Mouse (Mus musculus) thymus, adult 2 months (tissue): Measurements from ENCODE around the gene Acsl5.

ENCODE experiments used
- CTCF ChIP-seq: fragments of 200-500 bp; IDR thresholded peaks from 2 replicates; pipeline ENCODE4 v1.5.1; 2012; ENCODE audit warnings: mild to moderate bottlenecking, control low read depth, low read length, moderate library complexity, borderline replicate concordance; ENCODE audit not compliant: control insufficient read depth, poor library complexity, insufficient read depth; ENCODE audit errors: extremely low read depth
- POLR2A ChIP-seq: fragments of 200-500 bp; IDR thresholded peaks from 2 replicates; pipeline ENCODE4 v1.6.1; 2012; ENCODE audit warnings: mild to moderate bottlenecking, low read length, control low read depth, moderate library complexity; ENCODE audit not compliant: control insufficient read depth, poor library complexity, insufficient read depth; ENCODE audit errors: extremely low read depth

DNA sequence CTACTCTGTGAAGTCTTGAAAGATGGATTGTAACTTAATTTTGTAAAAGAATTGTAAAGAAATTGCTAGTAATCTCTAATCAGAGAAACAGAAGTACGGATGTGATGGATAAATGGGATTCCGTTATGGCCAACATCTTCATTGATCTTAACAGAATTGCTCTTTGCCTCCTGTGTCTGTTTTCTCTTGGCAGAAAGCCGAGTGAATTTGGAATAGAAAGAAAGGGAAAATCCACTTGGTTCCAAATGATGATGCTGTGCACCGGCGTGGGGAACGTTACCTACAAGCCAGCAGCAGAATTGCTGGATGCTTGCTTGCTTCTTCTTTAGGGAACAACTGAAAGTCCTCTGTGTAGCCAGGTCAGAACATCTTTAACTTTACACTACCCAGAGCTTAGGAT, 88.8 kb downstream of the Acsl5 start:
- TF ChIP-seq CTCF (no peak), POLR2A (no peak)
